Mouse (Mus musculus) G1E (cell line): ENCODE data around the gene Rexo4. TPM values are rescaled to one million over a fixed set of nuclear protein-coding genes. Genes with fewer than 3 reads are reported as not detected.

Source experiments
- ATAC-seq: 2 replicates; pipeline ENCODE4 v1.8.0; 2016; ENCODE audit warnings: mild to moderate bottlenecking; ENCODE audit not compliant: insufficient number of reproducible peaks, poor library complexity, low FRiP score, severe bottlenecking; ENCODE audit errors: extremely low read depth
- DNase-seq: peaks from one replicate; pipeline ENCODE4 v3.0.0; 2012; ENCODE audit warnings: low spot score
- H3K27me3 ChIP-seq: 2 replicates; pipeline ENCODE4 v1.6.1; 2012; ENCODE audit warnings: mild to moderate bottlenecking, low read length, inconsistent platforms; ENCODE audit not compliant: insufficient read depth
- H3K36me3 ChIP-seq: replicated peaks from 2 replicates; pipeline ENCODE3; 2012; ENCODE audit warnings: mild to moderate bottlenecking, inconsistent platforms
- H3K4me1 ChIP-seq: 2 replicates; pipeline ENCODE4 v1.6.1; 2012; ENCODE audit warnings: low read depth, low read length, inconsistent platforms, mixed read lengths; ENCODE audit not compliant: insufficient read depth
- H3K4me3 ChIP-seq: 2 replicates; pipeline ENCODE4 v1.5.1; 2012; ENCODE audit warnings: low read depth, mild to moderate bottlenecking, inconsistent platforms, low read length, moderate library complexity, mixed read lengths
- H3K9me3 ChIP-seq: replicated peaks from 2 replicates; pipeline ENCODE4 v1.6.1; 2012; ENCODE audit warnings: inconsistent platforms
- CTCF ChIP-seq: IDR thresholded peaks from 2 replicates; pipeline ENCODE4 v1.5.1; 2012; ENCODE audit warnings: low read depth, low read length, inconsistent platforms, mixed read lengths
- GATA1 ChIP-seq: IDR thresholded peaks from 2 replicates; pipeline ENCODE4 v1.6.1; 2012; ENCODE audit warnings: borderline replicate concordance, low read length, inconsistent platforms, mixed read lengths
- GATA2 ChIP-seq: IDR thresholded peaks from 2 replicates; pipeline ENCODE4 v1.6.1; 2012; ENCODE audit warnings: low read depth, low read length, inconsistent platforms, borderline replicate concordance
- POLR2AphosphoS5 ChIP-seq: IDR thresholded peaks from 2 replicates; pipeline ENCODE4 v1.6.1; 2012; ENCODE audit warnings: low read depth, low read length, inconsistent platforms; ENCODE audit not compliant: insufficient replicate concordance
- TAL1 ChIP-seq: conservative IDR thresholded peaks from 2 replicates; pipeline ENCODE4 v1.6.1; 2012; ENCODE audit warnings: low read depth, low read length, inconsistent platforms, mixed read lengths
- polyA plus RNA-seq: library from polyadenylated mRNA; stranded (reverse); fragments of >175 nt; gene quantifications from 2 replicates; pipeline ENCODE4 v1.2.3, GENCODE M21; 2012
- total RNA-seq, 2 experiments: library from RNA; stranded (forward) in 1 of 2; stranded (reverse) in 1 of 2; fragments of 200-1000 nt in 1 of 2; fragments of >200 nt in 1 of 2; fragmentation: Nextera tagmentation in 1 of 2; gene quantifications; 2 replicates each; pipeline ENCODE4 v1.2.3; 2014 to 2017

The Rexo4 gene
- total and polyA plus RNA-seq, 3 experiments = 61.0 to 125 (median 115) TPM

DNA sequence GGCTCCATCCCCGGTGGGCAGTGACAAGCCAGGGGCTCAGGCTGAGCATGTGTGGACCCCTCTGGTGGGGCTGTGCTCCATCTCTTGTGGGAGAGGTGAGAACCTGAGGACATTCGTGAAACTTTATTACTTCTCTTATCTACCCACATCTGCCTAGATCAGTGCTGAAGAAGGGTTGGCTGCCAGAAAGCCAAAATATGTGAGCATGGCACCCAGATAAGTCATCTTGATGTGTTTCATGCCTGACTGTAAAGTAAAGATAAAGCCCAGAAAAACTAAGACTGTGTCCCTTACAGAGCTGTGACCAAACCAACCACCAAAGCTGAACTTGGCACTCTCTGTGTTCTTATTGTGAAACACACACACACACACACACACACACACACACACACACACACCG, 29.8 kb upstream of the Rexo4 start:
- H3K36me3 ChIP-seq = no peaks in the 10 kb centered on the region
- TF ChIP-seq CTCF (no peak), TAL1 (no peak), GATA2 (no peak), POLR2AphosphoS5 (no peak), GATA1 (no peak)
- no peaks in the 10 kb centered on the region for H3K9me3 ChIP-seq
- ATAC-seq (no peak), DNase-seq (no peak)
- no peak overlapping the region for H3K4me3 ChIP-seq
- peaks cover 48% of the 10 kb centered on the region for H3K27me3 ChIP-seq
- peaks cover 13% of the 10 kb centered on the region for H3K4me1 ChIP-seq

GRCm38 (mm10) chr2:26984640-26985039, 20.5 kb upstream of the Rexo4 start:
- no peaks in the 10 kb centered on the region for H3K36me3 ChIP-seq
- no peak for ATAC-seq
- DNase-seq = no peak
- H3K9me3 ChIP-seq = no peaks in the 10 kb centered on the region
- H3K4me1 ChIP-seq = no peaks in the 10 kb centered on the region; the same call in 1 of the 2 replicates
- no peak for TF ChIP-seq POLR2AphosphoS5
- TF ChIP-seq CTCF = no peak
- TF ChIP-seq GATA1 = no peak
- no peak for TF ChIP-seq GATA2
- TF ChIP-seq TAL1 = no peak
- peaks cover 63% of the 10 kb centered on the region for H3K27me3 ChIP-seq
- no peak overlapping the region for H3K4me3 ChIP-seq

- ATAC-seq = no peak
- H3K27me3 ChIP-seq = peaks cover 62% of the 10 kb centered on the region
- TF ChIP-seq POLR2AphosphoS5 = no peak
- no peak for TF ChIP-seq GATA2
- no peak for TF ChIP-seq CTCF
- no peak for TF ChIP-seq TAL1
- TF ChIP-seq GATA1 = no peak
Measured at GRCm38 (mm10) chr2:26984179-26984578, 20.0 kb upstream of the Rexo4 start.

DNA sequence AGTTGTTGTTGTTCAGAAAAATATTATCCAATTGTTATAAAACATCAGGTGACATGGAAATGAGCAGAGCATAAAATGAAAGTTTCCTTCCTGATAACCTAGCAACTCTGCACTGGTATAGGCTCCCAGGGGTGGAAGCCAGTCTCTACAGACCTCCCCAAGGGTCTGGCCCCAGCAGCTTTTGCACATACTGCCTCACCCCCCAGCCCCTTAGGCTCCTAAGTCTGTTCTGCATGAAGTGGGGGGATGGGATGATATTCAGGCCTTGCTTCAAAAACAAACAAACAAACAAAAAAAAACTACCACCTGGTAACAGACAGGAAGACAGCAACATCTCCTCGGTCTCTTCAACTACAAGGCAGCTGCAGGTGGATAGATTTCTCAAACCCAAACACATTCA, 16.2 kb upstream of the Rexo4 start:
- Histone ChIP-seq H3K4me3 (no peak overlapping the region), H3K27me3 (peaks cover 71% of the 10 kb centered on the region), H3K9me3 (no peaks in the 10 kb centered on the region), H3K36me3 (no peaks in the 10 kb centered on the region), H3K4me1 (no peaks in the 10 kb centered on the region; the same call in 1 of the 2 replicates)
- TF ChIP-seq GATA2 (no peak), CTCF (no peak), POLR2AphosphoS5 (no peak), GATA1 (no peak), TAL1 (no peak)
- ATAC-seq = no peak
- no peak for DNase-seq

More at GRCm38 (mm10) chr2:26984179-26984578, 20.0 kb upstream of the Rexo4 start:
- no peaks in the 10 kb centered on the region for H3K9me3 ChIP-seq
- H3K4me3 ChIP-seq = no peak overlapping the region
- no peaks in the 10 kb centered on the region; the same call in 1 of the 2 replicates for H3K4me1 ChIP-seq
- no peak for DNase-seq
- H3K36me3 ChIP-seq = no peaks in the 10 kb centered on the region

- TF ChIP-seq TAL1 (no peak), CTCF (no peak), POLR2AphosphoS5 (no peak)
- Histone ChIP-seq H3K27me3 (peaks cover 79% of the 10 kb centered on the region), H3K4me1 (peaks cover 19% of the 10 kb centered on the region), H3K9me3 (no peaks in the 10 kb centered on the region), H3K4me3 (no peak overlapping the region), H3K36me3 (no peaks in the 10 kb centered on the region)
- ATAC-seq = no peak
- no peak for DNase-seq
Measured at GRCm38 (mm10) chr2:26973960-26974359, 9.8 kb upstream of the Rexo4 start.

DNA sequence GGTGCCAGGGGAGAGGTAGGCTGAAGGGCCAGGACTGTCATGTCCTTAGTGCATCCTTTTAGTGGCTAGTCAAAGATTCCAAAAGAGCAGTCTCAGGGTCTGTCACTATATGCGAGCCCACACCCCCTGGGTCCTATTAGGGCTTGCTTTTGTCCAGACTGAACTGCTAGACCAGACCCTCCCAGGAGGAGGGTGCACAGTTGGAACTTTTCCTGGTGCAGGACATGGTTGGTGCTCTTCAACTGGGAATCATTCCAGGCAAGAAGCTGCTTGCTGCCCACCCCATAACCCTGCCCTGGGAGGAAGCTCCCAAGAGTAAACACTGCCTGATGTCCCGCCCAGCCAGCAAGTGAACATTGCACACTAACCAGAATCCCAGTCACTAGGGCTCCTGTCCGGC, 8.9 kb upstream of the Rexo4 start, which contains the start of gene Adamts13:
TSS of gene Adamts13 (plus strand) at position 301 of the 400 bp plus-strand sequence.
- Histone ChIP-seq H3K27me3 (peaks cover 73% of the 10 kb centered on the region), H3K36me3 (no peaks in the 10 kb centered on the region), H3K4me1 (peaks cover 19% of the 10 kb centered on the region), H3K9me3 (no peaks in the 10 kb centered on the region), H3K4me3 (no peak within 1 kb of the TSS; the same call in 1 of the 2 replicates)
- DNase-seq = no peak
- no peak for ATAC-seq
- no peak for TF ChIP-seq CTCF

- Histone ChIP-seq H3K9me3 (peaks cover 5% of the 10 kb centered on the region; the same call in 1 of the 2 replicates), H3K4me3 (no peak overlapping the region), H3K4me1 (peaks cover 22% of the 10 kb centered on the region), H3K36me3 (peaks cover 7% of the 10 kb centered on the region), H3K27me3 (peaks cover 21% of the 10 kb centered on the region)
- no peak for ATAC-seq
- no peak for TF ChIP-seq POLR2AphosphoS5
- TF ChIP-seq CTCF = no peak
- no peak for TF ChIP-seq GATA2
- TF ChIP-seq GATA1 = no peak
- no peak for TF ChIP-seq TAL1
- DNase-seq = no peak
Measured at GRCm38 (mm10) chr2:26967262-26967661, 3.1 kb upstream of the Rexo4 start.
